In the genomic region with DNA sequence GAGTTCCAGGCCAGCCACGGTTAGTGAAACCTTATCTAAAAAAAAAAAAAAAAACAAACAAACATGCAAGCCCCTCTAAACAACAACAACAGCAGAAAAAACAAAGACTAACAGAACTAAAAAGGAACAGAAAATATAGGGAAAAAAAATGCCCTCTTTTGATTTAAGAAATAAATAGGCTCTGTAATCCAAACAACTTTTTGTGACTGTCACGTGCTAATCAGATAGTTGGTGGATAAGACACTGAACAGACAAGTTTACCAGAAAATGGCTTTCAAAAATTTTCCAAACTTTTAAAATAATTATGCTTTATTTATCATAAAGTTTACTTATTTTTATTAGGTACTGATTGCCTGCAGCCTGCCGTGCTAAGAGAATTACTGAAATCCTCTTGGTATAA, we compare ENCODE assay signal across 25 mouse cellular contexts.
"Had no signal": no experiment of that assay in that cellular context is flagged by ENCODE, and none has a peak within 500 bp of the region (broad histone marks: within the 10 kb centered on the region; RNA-seq: fewer than 3 reads in every experiment).

No protein-coding gene starts in this region.

- H3K4me1 ChIP-seq: embryonic facial prominence, embryonic 10.5 days; embryonic facial prominence, embryonic 12.5 days; embryonic facial prominence, embryonic 13.5 days; embryonic facial prominence, embryonic 15.5 days; forebrain, embryonic 10.5 days; forebrain, embryonic 12.5 days; forebrain, embryonic 13.5 days; forebrain, embryonic 15.5 days had no signal

- H3K4me2 ChIP-seq: embryonic facial prominence, embryonic 12.5 days; embryonic facial prominence, embryonic 13.5 days; embryonic facial prominence, embryonic 15.5 days; forebrain, embryonic 12.5 days; forebrain, embryonic 13.5 days; forebrain, embryonic 15.5 days had no signal

- H3K9ac ChIP-seq: embryonic facial prominence, embryonic 12.5 days; embryonic facial prominence, embryonic 13.5 days; embryonic facial prominence, embryonic 15.5 days; forebrain, embryonic 12.5 days; forebrain, embryonic 13.5 days; forebrain, embryonic 15.5 days; forebrain, postnatal 0 days had no signal

- DNase-seq: cerebellum, adult 8-10 months; cerebellum, adult 9-10 months; cerebellum, adult 9-11 months; cerebellum, postnatal 10 days; cerebellum, postnatal 14 days; cerebellum, postnatal 25 days; cerebellum, postnatal 36 days; embryo, embryonic 11 days; forebrain, postnatal 0 days; gastrocnemius, adult 2 months; gastrocnemius, postnatal 10 days; gastrocnemius, postnatal 14 days; gastrocnemius, postnatal 25 days; gastrocnemius, postnatal 36 days; heart, adult 18-20 months; heart, adult 2 months had no signal

- H3K4me3 ChIP-seq: embryonic facial prominence, embryonic 10.5 days; embryonic facial prominence, embryonic 12.5 days; embryonic facial prominence, embryonic 13.5 days; embryonic facial prominence, embryonic 15.5 days; erythroblast, embryonic 14.5 days; forebrain, embryonic 10.5 days; forebrain, embryonic 12.5 days; forebrain, embryonic 13.5 days; forebrain, embryonic 15.5 days; gastrocnemius, adult 2 months; heart, adult 2 months had no signal

- H3K27me3 ChIP-seq: embryonic facial prominence, embryonic 12.5 days; embryonic facial prominence, embryonic 13.5 days; embryonic facial prominence, embryonic 15.5 days; forebrain, embryonic 12.5 days; forebrain, embryonic 13.5 days; forebrain, embryonic 15.5 days had no signal

- H3K36me3 ChIP-seq: embryonic facial prominence, embryonic 10.5 days; embryonic facial prominence, embryonic 12.5 days; embryonic facial prominence, embryonic 13.5 days; embryonic facial prominence, embryonic 15.5 days; forebrain, embryonic 10.5 days; forebrain, embryonic 12.5 days; forebrain, embryonic 15.5 days had no signal

- H3K9me3 ChIP-seq: embryonic facial prominence, embryonic 10.5 days; embryonic facial prominence, embryonic 12.5 days; embryonic facial prominence, embryonic 13.5 days; embryonic facial prominence, embryonic 15.5 days; forebrain, embryonic 10.5 days; forebrain, embryonic 12.5 days; forebrain, embryonic 13.5 days; forebrain, embryonic 15.5 days had no signal

- H3K27ac ChIP-seq: embryonic facial prominence, embryonic 10.5 days; embryonic facial prominence, embryonic 12.5 days; embryonic facial prominence, embryonic 13.5 days; embryonic facial prominence, embryonic 15.5 days; forebrain, embryonic 10.5 days; forebrain, embryonic 12.5 days; forebrain, embryonic 13.5 days; forebrain, embryonic 15.5 days; gastrocnemius, adult 2 months; heart, adult 2 months had no signal
